Mouse (Mus musculus) gastrocnemius, adult 2 months (tissue): ENCODE data around the gene Col27a1. TPM values are rescaled to one million over a fixed set of nuclear protein-coding genes. Genes with fewer than 3 reads are reported as not detected.

Experiments used
- DNase-seq: peaks from one replicate; pipeline ENCODE4 v3.0.0; 2022
- H3K27ac ChIP-seq: fragments of 200-600 bp; 2 replicates; pipeline ENCODE4 v1.8.1; 2022; ENCODE audit warnings: mild to moderate bottlenecking
- H3K4me3 ChIP-seq: fragments of 200-600 bp; 2 replicates; pipeline ENCODE4 v1.8.1; 2022; ENCODE audit warnings: mild to moderate bottlenecking, moderate library complexity
- CTCF ChIP-seq: fragments of 200-600 bp; IDR thresholded peaks from 2 replicates; pipeline ENCODE4 v1.8.1; 2022; ENCODE audit warnings: antibody characterized with exemption, mild to moderate bottlenecking, moderate library complexity
- intact Hi-C: fragments of 180-260 bp; cut with DNase I; formaldehyde crosslinking; loops from one replicate; pipeline ENCODE4 v1.15.1; 2025
- long read RNA-seq, 2 experiments: library from polyadenylated mRNA; stranded (forward); transcript quantifications; one replicate each; pipeline ENCODE4 v2.0.0; 2021
- total RNA-seq, 2 experiments: library from RNA; stranded (reverse); gene quantifications; 2 replicates each; pipeline ENCODE4 v1.2.3; 2021

The Col27a1 gene
- under 1 TPM; 0.23 to 0.75 TPM for total RNA-seq
- long read RNA-seq, experiment 1, result 0 reads
- long read RNA-seq, experiment 2, result 0 reads

DNA sequence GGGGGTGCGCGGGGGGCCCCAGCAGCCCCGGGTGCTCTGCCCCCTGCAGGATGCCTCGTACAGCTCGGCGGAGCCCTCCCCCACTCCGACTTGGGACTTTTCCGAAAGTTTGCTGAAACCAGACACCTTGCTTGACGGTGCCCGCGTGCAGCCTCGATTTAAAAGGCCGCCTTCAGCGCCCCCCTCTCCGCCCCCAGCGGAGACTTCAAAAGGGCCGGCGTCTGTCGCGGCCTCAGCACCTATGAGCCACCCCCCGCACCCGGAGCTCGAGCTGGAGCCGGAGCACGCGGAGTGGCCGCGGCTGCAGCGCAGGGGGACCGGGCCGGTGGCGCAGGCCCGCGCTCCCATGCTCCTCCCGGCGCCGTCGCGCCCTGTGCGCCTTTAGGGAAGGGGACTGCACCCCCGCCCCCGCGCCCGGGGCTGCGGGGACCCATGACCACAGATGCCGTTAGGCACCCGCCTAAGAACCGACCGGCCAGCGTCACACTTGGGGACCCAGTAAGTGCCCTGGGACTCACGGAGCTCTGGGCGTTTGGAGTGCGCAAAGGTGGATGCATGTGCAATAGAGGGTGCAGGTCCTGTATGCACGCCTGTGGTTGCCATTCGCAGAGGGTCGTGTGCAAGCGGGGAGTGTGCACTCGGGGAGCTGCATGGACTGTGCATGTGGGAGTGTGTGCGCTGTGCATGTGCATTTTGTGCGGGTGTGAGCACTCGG lies at the start of gene Col27a1:
TSS of gene Col27a1 (plus strand) at position 98 of the 715 bp plus-strand sequence.
- TF ChIP-seq CTCF, result peak; percentile 26; the same call in 1 of the 2 replicates
- DNase-seq, result no peak
- peak within 1 kb of the TSS; percentile 84 for H3K4me3 ChIP-seq
- no peak within 1 kb of the TSS for H3K27ac ChIP-seq
- intact Hi-C loops, result loop anchor here (1.0 to 2.0 kb wide), 2 partner anchors 55 to 105 kb away; no protein-coding TSS in a partner anchor

DNA sequence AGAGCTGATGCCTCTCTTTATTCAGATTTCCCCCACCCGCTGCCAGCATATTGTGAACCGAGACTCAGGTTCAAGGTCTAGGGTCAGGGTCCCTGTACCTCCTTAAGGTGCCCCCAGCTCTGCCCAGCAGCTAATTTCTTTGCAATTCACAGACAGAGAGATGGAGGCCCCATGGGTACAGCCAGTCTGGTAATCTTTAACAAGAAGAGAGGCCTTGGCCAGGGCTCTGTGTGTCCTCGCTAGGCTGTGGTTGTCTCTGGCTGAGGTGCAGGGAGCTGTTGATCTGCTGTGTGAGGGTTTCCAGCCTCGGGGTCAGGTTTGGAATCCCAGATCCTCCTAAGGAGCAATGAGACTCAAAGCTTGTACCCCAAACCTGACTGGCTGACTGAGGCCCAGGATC lies 48.2 kb upstream of the Col27a1 start:
- no peak for TF ChIP-seq CTCF
- no peak overlapping the region for H3K4me3 ChIP-seq
- H3K27ac ChIP-seq, result no peak overlapping the region
- intact Hi-C loops, result no loop called here
- no peak for DNase-seq

DNA sequence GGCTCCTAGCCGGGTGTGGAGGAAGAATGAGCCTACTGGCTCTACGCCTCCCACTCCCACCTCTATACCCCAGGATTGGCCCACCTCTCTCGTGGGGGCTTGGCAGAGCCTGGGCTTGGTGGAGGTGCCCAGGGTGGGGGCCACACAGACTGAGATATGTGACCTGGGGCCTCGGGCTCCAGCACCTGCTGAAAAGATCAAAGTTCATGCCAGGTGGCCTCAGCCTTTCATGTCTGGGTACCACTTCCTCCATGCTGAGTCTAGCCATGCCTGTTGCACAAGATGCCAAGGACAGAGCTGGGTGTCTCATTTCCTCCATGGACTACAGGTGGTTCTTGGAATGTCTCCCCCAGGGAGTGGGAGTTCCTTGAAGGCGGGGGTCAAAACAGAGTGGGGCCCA lies 47.5 kb upstream of the Col27a1 start:
- no peak overlapping the region for H3K27ac ChIP-seq
- no peak for DNase-seq
- intact Hi-C loops, result no loop called here
- H3K4me3 ChIP-seq, result no peak overlapping the region
- TF ChIP-seq CTCF, result no peak

DNA sequence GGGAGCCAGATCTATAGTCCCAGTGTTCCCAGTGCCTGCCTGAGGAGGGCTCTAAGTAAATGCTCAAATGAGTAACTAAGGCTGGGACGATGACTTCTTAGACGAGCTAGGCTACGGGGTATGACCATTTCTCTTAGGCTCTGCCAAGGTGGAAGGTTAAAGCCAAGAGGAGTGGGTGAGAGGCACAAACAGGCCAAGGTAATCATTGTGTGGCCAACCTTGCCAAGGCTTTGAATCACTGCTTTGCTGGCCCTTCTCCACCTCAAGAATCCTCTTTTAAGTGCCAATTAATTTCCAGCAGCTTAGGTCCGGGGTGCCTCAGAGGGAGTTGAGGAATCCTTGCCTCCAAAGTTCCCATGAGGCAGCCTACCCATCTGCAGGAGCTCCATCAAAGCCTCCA lies 43.7 kb upstream of the Col27a1 start:
- no peak for TF ChIP-seq CTCF
- no peak for DNase-seq
- no peak overlapping the region for H3K4me3 ChIP-seq
- no peak overlapping the region for H3K27ac ChIP-seq
- intact Hi-C loops, result no loop called here

DNA sequence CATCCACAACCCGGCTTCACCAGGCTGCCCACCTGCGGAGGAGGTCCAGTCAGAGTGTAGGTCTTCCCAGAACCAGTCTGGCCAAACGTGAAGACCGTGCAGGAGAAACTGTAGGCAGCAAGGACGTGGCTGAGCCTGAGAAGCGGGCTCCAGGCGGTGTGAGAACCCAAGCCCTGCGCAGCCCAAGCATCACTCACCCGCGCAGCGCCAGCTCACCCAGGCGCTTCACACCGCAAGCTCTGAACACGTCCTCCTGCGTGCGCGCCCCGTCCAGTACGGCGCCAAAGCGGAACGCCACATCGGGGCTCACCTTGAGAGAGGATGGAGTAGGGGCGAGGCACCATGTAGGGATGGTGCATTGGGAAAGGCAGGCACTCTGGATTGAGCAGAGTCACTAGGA lies 42.7 kb upstream of the Col27a1 start:
- no peak for DNase-seq
- intact Hi-C loops, result no loop called here
- TF ChIP-seq CTCF, result no peak
- H3K4me3 ChIP-seq, result no peak overlapping the region
- no peak overlapping the region for H3K27ac ChIP-seq

DNA sequence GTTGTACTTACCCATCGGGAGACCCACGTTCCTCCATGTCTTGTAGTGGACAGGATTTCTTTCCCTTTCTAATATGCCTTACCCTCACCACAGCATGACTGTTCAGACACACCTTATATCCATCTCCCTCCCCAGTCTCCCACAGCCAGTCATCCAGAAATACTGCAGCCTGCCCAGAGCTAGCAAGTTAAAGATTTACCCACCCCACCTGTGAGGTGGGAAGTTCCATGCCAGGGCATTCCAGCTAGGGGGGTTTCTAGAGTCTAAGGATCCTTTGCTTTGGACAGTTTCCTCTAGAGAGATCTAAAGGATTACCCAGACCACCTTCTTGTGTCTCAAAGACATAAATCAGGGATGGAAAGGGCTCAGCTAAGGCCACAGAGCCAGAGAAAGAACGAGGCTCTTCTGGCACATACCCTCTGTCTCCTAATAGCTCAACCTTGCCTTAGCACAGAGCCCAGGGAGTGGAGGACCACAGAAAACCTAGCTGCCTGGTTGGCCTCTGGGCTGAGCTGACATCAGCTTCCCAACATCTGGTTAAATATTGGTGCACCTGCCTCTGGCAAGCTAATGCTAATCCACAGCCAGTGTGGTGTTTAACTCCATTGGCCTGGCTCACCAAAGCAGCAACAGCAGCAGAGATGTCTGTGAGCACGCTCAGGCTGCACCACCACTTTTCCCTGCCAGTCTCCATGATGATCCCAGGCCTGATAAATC lies 41.7 kb upstream of the Col27a1 start, which contains the start of gene Kif12:
TSS of gene Kif12 (minus strand) at position 163 of the 717 bp plus-strand sequence.
- intact Hi-C loops, result no loop called here
- no peak for DNase-seq
- no peak within 1 kb of the TSS for H3K4me3 ChIP-seq
- TF ChIP-seq CTCF, result no peak
- H3K27ac ChIP-seq, result no peak within 1 kb of the TSS

DNA sequence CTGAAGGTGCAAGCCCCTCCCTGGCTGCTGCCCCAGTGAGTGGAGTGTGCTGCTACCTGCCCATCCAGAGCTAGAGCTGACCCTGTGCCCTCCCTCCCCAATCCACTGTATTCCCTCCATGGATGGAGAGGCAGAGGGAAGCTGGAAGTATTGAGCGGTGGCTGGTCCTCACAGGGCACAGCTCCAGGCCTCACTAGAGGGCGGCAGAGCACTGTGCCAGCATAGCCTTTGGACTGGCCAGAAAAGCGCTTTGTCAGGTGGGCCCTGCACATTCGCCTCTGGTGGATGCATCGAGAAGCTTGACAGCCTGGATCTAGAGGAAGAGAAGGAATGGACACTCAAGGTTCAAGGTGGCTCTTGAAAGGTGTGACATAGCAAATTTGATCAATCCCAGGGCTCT lies 32.2 kb upstream of the Col27a1 start:
- intact Hi-C loops, result no loop called here
- peak; percentile 57 for DNase-seq
- H3K4me3 ChIP-seq, result no peak overlapping the region
- no peak overlapping the region for H3K27ac ChIP-seq
- peak; percentile 74 for TF ChIP-seq CTCF

DNA sequence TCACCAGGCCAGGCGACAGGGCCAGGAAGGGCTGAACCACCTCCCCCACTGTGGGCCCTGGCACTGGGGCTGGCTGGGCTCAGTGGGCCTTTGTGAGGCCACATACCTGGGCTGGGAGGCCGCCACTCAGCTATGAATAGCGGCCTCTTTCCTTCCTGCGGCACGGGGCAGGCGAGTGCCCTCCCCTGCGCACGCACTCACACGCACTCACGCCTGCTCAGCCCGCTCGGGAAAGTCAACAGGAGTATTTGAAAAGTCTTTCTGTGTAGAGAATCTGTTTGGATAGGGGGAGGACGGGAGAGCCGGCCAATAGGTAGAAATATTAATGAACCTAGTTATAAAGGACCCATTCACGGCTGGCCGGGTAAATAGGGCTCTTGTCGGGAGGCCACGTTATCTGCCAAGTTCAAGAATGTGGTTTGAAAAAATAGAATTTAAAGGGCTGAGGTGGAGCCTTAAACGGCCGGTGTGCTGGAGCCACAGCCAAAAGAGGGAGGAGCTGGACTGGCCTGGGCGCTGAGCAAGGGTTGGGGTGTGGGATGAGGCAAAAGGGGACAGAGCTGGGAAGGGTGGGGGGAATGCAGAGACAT lies 27.4 kb upstream of the Col27a1 start:
- intact Hi-C loops, result no loop called here
- DNase-seq, result no peak
- TF ChIP-seq CTCF, result no peak
- no peak overlapping the region for H3K4me3 ChIP-seq
- no peak overlapping the region for H3K27ac ChIP-seq

DNA sequence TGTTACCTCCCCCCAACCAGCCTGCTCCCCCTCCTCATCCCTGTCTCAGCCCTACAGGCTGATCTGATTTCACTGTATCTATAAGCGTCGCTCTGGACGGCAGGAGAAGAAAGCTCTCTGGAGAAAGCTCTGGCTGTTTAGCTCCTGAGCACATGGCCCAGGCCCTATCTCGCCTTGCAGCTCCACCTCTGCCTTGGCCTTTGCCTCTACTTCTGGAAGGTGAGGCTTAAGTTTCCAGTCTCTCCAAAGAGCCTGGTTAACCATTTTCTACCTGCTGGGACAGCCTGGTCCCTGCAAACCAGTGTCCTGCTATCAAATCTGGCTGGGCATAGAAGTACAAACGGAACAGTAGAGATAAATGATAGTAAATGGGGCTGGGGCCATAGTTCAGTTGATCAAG lies 22.2 kb upstream of the Col27a1 start:
- H3K27ac ChIP-seq, result no peak overlapping the region
- no peak for DNase-seq
- intact Hi-C loops, result no loop called here
- no peak overlapping the region for H3K4me3 ChIP-seq
- no peak for TF ChIP-seq CTCF

DNA sequence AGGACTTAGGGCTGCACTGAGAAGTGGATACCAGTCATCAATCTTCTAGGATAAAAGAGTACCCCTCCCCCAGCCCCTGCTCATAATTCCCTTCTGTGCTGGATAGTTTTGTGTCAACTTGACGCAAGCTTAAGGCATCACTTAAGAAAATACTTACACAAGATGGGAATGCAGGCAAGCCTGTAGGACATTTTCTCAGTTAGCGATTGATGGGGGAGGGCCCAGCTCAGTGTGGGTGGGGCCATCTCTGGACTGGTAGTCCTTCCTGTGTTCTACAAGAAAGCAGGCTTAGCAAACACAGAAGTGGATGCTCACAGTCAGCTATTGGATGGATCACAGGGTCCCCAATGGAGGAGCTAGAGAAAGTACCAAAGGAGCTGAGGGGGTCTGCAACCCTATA lies 19.4 kb upstream of the Col27a1 start:
- Histone ChIP-seq H3K27ac (no peak overlapping the region), H3K4me3 (no peak overlapping the region)
- no peak for TF ChIP-seq CTCF
- intact Hi-C loops, result no loop called here
- DNase-seq, result no peak

DNA sequence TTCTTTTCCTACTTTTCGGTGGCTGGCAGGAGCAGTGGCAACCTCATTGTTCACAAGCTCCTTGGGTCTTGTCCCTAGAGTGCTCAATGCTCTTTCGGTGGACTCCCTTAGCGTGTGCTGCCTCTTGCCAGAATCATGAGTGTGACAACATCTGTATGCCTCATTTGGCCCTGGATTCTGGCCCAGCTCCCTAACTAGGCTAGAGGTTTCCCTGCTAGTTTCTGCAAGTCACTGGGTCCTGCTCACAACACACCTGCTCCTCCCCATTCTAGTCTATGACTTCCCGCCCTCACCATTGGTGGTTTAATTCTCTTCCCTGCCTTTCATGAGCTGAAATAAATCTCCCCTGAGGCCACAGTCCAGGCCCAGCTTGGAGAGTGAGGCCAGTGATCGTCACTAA lies 14.4 kb upstream of the Col27a1 start:
- no peak for TF ChIP-seq CTCF
- peak; percentile 45 for DNase-seq
- intact Hi-C loops, result no loop called here
- no peak overlapping the region for H3K27ac ChIP-seq
- H3K4me3 ChIP-seq, result no peak overlapping the region

DNA sequence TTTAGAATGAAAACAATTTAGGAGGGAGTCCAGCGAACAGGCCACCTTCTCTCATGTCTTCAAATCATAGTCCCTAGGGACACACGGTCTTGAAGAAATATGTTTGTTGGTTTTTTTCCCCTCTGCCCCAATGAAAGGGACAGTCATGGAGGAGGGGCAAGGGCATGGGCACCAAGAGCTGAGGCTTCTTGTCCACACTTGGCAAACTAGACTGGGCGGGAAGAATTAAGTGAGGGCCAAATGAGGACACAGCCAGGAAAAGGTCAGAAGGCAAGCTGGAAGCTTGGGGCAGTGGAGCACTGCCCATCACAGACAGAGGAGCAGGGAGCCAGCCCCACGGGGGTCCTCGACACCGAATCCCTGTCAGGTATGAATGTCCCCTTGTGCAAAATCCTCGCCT lies 9.9 kb upstream of the Col27a1 start:
- no peak overlapping the region for H3K27ac ChIP-seq
- no peak for TF ChIP-seq CTCF
- intact Hi-C loops, result no loop called here
- no peak for DNase-seq
- no peak overlapping the region for H3K4me3 ChIP-seq

DNA sequence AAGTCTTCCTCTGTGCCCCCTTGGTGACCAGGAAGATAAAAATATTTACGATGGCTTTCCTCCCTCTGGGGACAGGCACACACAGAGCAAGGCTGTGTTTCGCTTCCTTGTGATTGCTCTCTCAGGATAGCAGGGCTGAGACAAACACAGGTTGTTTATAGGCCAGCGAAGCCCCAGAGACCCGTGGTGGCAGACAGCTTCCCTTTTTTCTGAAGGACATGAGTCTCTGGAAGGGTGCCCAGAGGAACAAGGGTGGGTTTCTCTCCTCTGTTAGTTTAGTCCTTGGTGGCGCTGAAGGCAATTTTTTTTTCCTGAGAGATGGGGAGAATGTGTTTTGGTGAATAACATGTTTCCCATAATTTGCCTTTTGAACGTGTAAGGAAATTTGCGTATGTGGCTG lies 8.2 kb upstream of the Col27a1 start:
- H3K4me3 ChIP-seq, result no peak overlapping the region
- TF ChIP-seq CTCF, result no peak
- intact Hi-C loops, result no loop called here
- no peak for DNase-seq
- H3K27ac ChIP-seq, result no peak overlapping the region
